Mouse (Mus musculus) embryonic fibroblast, embryonic 13.5 days (primary cell): ENCODE results near the gene Adat3.

Source experiments
- CTCF ChIP-seq: IDR thresholded peaks from 2 replicates; pipeline ENCODE4 v1.5.1; 2011; ENCODE audit warnings: mild to moderate bottlenecking, control low read depth, low read length, moderate library complexity, borderline replicate concordance; ENCODE audit not compliant: insufficient read depth
- POLR2A ChIP-seq: IDR thresholded peaks from 2 replicates; pipeline ENCODE4 v1.6.1; 2011; ENCODE audit warnings: low read depth, mild to moderate bottlenecking, control low read depth, low read length, moderate library complexity

GRCm38 (mm10) chr10:80560621-80561020, 42.1 kb upstream of the Adat3 start:
- no peak for TF ChIP-seq CTCF
- TF ChIP-seq POLR2A: no peak
